Mouse (Mus musculus): ENCODE data around the gene Fem1b. TPM values are rescaled to one million over a fixed set of nuclear protein-coding genes. Genes with fewer than 3 reads are reported as not detected.

Gene Fem1b
- polyA plus RNA-seq, 1 experiment from 2014 or later = 30.6 TPM

- Histone ChIP-seq H3K4me2 (replicated peaks; ENCODE audit: low read depth, low read length) (no peak overlapping the region), H3K27ac (ENCODE audit: low read length) (peak overlapping the region; percentile 21; the same call in 1 of the 2 replicates), H3K4me3 (ENCODE audit: low read depth, low read length) (no peak overlapping the region), H3K27me3 (ENCODE audit: control insufficient read depth, insufficient read depth, low read length) (no peaks in the 10 kb centered on the region), H3K9me3 (ENCODE audit: control insufficient read depth, low read depth, low read length) (no peaks in the 10 kb centered on the region), H3K36me3 (ENCODE audit: control insufficient read depth, insufficient read depth, low read length) (no peaks in the 10 kb centered on the region), H3K4me1 (ENCODE audit: control insufficient read depth, insufficient read depth, low read length) (peaks cover 15% of the 10 kb centered on the region; the same call in 1 of the 2 replicates), H3K9ac (replicated peaks; ENCODE audit: low read depth, low read length) (no peak overlapping the region)
- WGBS = 75% methylated on average over 9 of the region's 9 CpGs
- ATAC-seq (ENCODE audit: insufficient number of reproducible peaks, insufficient read depth, low FRiP score, low read depth) = no peak
Measured at GRCm38 (mm10) chr9:62778721-62779120, 33.0 kb downstream of the Fem1b start.

- Histone ChIP-seq H3K27me3 (ENCODE audit: control insufficient read depth, insufficient read depth, low read length) (no peaks in the 10 kb centered on the region), H3K9ac (replicated peaks; ENCODE audit: low read depth, low read length) (no peak overlapping the region), H3K27ac (ENCODE audit: low read length) (no peak overlapping the region), H3K36me3 (ENCODE audit: control insufficient read depth, insufficient read depth, low read length) (no peaks in the 10 kb centered on the region), H3K4me2 (replicated peaks; ENCODE audit: low read depth, low read length) (no peak overlapping the region), H3K4me1 (ENCODE audit: control insufficient read depth, insufficient read depth, low read length) (peaks cover 15% of the 10 kb centered on the region; the same call in 1 of the 2 replicates), H3K4me3 (ENCODE audit: low read depth, low read length) (no peak overlapping the region), H3K9me3 (ENCODE audit: control insufficient read depth, low read depth, low read length) (no peaks in the 10 kb centered on the region)
- 4% methylated on average over 5 of the region's 5 CpGs for WGBS
- 0 out of 2 replicates have a peak, but pooled peaks have one; percentile 57 for ATAC-seq (ENCODE audit: insufficient number of reproducible peaks, insufficient read depth, low FRiP score, low read depth)
Measured at GRCm38 (mm10) chr9:62777461-62777860, 34.3 kb downstream of the Fem1b start.

GRCm38 (mm10) chr9:62775464-62775863 lies 36.3 kb downstream of the Fem1b start:
- Histone ChIP-seq H3K4me3 (ENCODE audit: low read depth, low read length) (no peak overlapping the region), H3K9me3 (ENCODE audit: control insufficient read depth, low read depth, low read length) (no peaks in the 10 kb centered on the region), H3K9ac (replicated peaks; ENCODE audit: low read depth, low read length) (no peak overlapping the region), H3K4me1 (ENCODE audit: control insufficient read depth, insufficient read depth, low read length) (0 out of 2 replicates have a peak, but pooled peaks cover 15% of the 10 kb centered on the region), H3K27ac (ENCODE audit: low read length) (no peak overlapping the region), H3K4me2 (replicated peaks; ENCODE audit: low read depth, low read length) (no peak overlapping the region), H3K36me3 (ENCODE audit: control insufficient read depth, insufficient read depth, low read length) (no peaks in the 10 kb centered on the region), H3K27me3 (ENCODE audit: control insufficient read depth, insufficient read depth, low read length) (no peaks in the 10 kb centered on the region)
- 31% methylated on average over 4 of the region's 4 CpGs for WGBS
- ATAC-seq (ENCODE audit: insufficient number of reproducible peaks, insufficient read depth, low FRiP score, low read depth) = no peak

- H3K4me1 ChIP-seq (ENCODE audit: control insufficient read depth, insufficient read depth, low read length) = 0 out of 2 replicates have a peak, but pooled peaks cover 4% of the 10 kb centered on the region
- H3K36me3 ChIP-seq (ENCODE audit: control insufficient read depth, insufficient read depth, low read length) = no peaks in the 10 kb centered on the region
- no peaks in the 10 kb centered on the region for H3K9me3 ChIP-seq (ENCODE audit: control insufficient read depth, low read depth, low read length)
- no peak overlapping the region for H3K4me2 ChIP-seq (replicated peaks; ENCODE audit: low read depth, low read length)
- H3K27me3 ChIP-seq (ENCODE audit: control insufficient read depth, insufficient read depth, low read length) = no peaks in the 10 kb centered on the region
- H3K9ac ChIP-seq (replicated peaks; ENCODE audit: low read depth, low read length) = no peak overlapping the region
- 64% methylated on average over 8 of the region's 8 CpGs for WGBS
- no peak for ATAC-seq (ENCODE audit: insufficient number of reproducible peaks, insufficient read depth, low FRiP score, low read depth)
- H3K27ac ChIP-seq (ENCODE audit: low read length) = no peak overlapping the region
- no peak overlapping the region for H3K4me3 ChIP-seq (ENCODE audit: low read depth, low read length)
Measured at GRCm38 (mm10) chr9:62772746-62773145, 39.0 kb downstream of the Fem1b start.

- Histone ChIP-seq H3K36me3 (ENCODE audit: control insufficient read depth, insufficient read depth, low read length) (no peaks in the 10 kb centered on the region), H3K27ac (ENCODE audit: low read length) (no peak overlapping the region), H3K9me3 (ENCODE audit: control insufficient read depth, low read depth, low read length) (no peaks in the 10 kb centered on the region), H3K4me1 (ENCODE audit: control insufficient read depth, insufficient read depth, low read length) (no peaks in the 10 kb centered on the region), H3K27me3 (ENCODE audit: control insufficient read depth, insufficient read depth, low read length) (no peaks in the 10 kb centered on the region), H3K9ac (replicated peaks; ENCODE audit: low read depth, low read length) (no peak overlapping the region), H3K4me2 (replicated peaks; ENCODE audit: low read depth, low read length) (no peak overlapping the region), H3K4me3 (ENCODE audit: low read depth, low read length) (no peak overlapping the region)
- no peak for ATAC-seq (ENCODE audit: insufficient number of reproducible peaks, insufficient read depth, low FRiP score, low read depth)
- 75% methylated on average over 5 of the region's 5 CpGs for WGBS
Measured at GRCm38 (mm10) chr9:62768361-62768760, 43.4 kb downstream of the Fem1b start.

- H3K27me3 ChIP-seq (ENCODE audit: control insufficient read depth, insufficient read depth, low read length) = no peaks in the 10 kb centered on the region
- no peaks in the 10 kb centered on the region for H3K9me3 ChIP-seq (ENCODE audit: control insufficient read depth, low read depth, low read length)
- no peak overlapping the region for H3K27ac ChIP-seq (ENCODE audit: low read length)
- H3K36me3 ChIP-seq (ENCODE audit: control insufficient read depth, insufficient read depth, low read length) = no peaks in the 10 kb centered on the region
- no peak overlapping the region for H3K9ac ChIP-seq (replicated peaks; ENCODE audit: low read depth, low read length)
- no peak overlapping the region for H3K4me2 ChIP-seq (replicated peaks; ENCODE audit: low read depth, low read length)
- H3K4me3 ChIP-seq (ENCODE audit: low read depth, low read length) = no peak overlapping the region
- WGBS = 55% methylated on average over 17 of the region's 17 CpGs
- ATAC-seq (ENCODE audit: insufficient number of reproducible peaks, insufficient read depth, low FRiP score, low read depth) = no peak
- no peaks in the 10 kb centered on the region for H3K4me1 ChIP-seq (ENCODE audit: control insufficient read depth, insufficient read depth, low read length)
Measured at GRCm38 (mm10) chr9:62767464-62767863, 44.3 kb downstream of the Fem1b start.

GRCm38 (mm10) chr9:62765346-62765745 lies 46.4 kb downstream of the Fem1b start:
- no peak for ATAC-seq (ENCODE audit: insufficient number of reproducible peaks, insufficient read depth, low FRiP score, low read depth)
- no peak overlapping the region for H3K4me2 ChIP-seq (replicated peaks; ENCODE audit: low read depth, low read length)
- H3K9ac ChIP-seq (replicated peaks; ENCODE audit: low read depth, low read length) = no peak overlapping the region
- 75% methylated on average over 4 of the region's 4 CpGs for WGBS
- H3K9me3 ChIP-seq (ENCODE audit: control insufficient read depth, low read depth, low read length) = no peaks in the 10 kb centered on the region
- H3K36me3 ChIP-seq (ENCODE audit: control insufficient read depth, insufficient read depth, low read length) = no peaks in the 10 kb centered on the region
- H3K4me3 ChIP-seq (ENCODE audit: low read depth, low read length) = no peak overlapping the region
- no peak overlapping the region for H3K27ac ChIP-seq (ENCODE audit: low read length)
- H3K27me3 ChIP-seq (ENCODE audit: control insufficient read depth, insufficient read depth, low read length) = no peaks in the 10 kb centered on the region
- H3K4me1 ChIP-seq (ENCODE audit: control insufficient read depth, insufficient read depth, low read length) = no peaks in the 10 kb centered on the region

- H3K4me2 ChIP-seq (replicated peaks; ENCODE audit: low read depth, low read length) = peak overlapping the region; percentile 14
- no peak overlapping the region for H3K27ac ChIP-seq (ENCODE audit: low read length)
- H3K9ac ChIP-seq (replicated peaks; ENCODE audit: low read depth, low read length) = no peak overlapping the region
- peak; percentile 28; the same call in 1 of the 2 replicates for ATAC-seq (ENCODE audit: insufficient number of reproducible peaks, insufficient read depth, low FRiP score, low read depth)
- no peak overlapping the region for H3K4me3 ChIP-seq (ENCODE audit: low read depth, low read length)
- H3K27me3 ChIP-seq (ENCODE audit: control insufficient read depth, insufficient read depth, low read length) = no peaks in the 10 kb centered on the region
- H3K9me3 ChIP-seq (ENCODE audit: control insufficient read depth, low read depth, low read length) = no peaks in the 10 kb centered on the region
- WGBS = 8% methylated on average over 13 of the region's 13 CpGs
- H3K36me3 ChIP-seq (ENCODE audit: control insufficient read depth, insufficient read depth, low read length) = no peaks in the 10 kb centered on the region
- H3K4me1 ChIP-seq (ENCODE audit: control insufficient read depth, insufficient read depth, low read length) = no peaks in the 10 kb centered on the region
Measured at GRCm38 (mm10) chr9:62763478-62763877, 48.3 kb downstream of the Fem1b start.

- H3K27me3 ChIP-seq (ENCODE audit: control insufficient read depth, insufficient read depth, low read length) = no peaks in the 10 kb centered on the region
- H3K4me3 ChIP-seq (ENCODE audit: low read depth, low read length) = no peak overlapping the region
- no peak for ATAC-seq (ENCODE audit: insufficient number of reproducible peaks, insufficient read depth, low FRiP score, low read depth)
- no peaks in the 10 kb centered on the region for H3K36me3 ChIP-seq (ENCODE audit: control insufficient read depth, insufficient read depth, low read length)
- H3K4me2 ChIP-seq (replicated peaks; ENCODE audit: low read depth, low read length) = no peak overlapping the region
- WGBS = 56% methylated on average over 3 of the region's 3 CpGs
- H3K27ac ChIP-seq (ENCODE audit: low read length) = no peak overlapping the region
- H3K4me1 ChIP-seq (ENCODE audit: control insufficient read depth, insufficient read depth, low read length) = no peaks in the 10 kb centered on the region
- H3K9ac ChIP-seq (replicated peaks; ENCODE audit: low read depth, low read length) = no peak overlapping the region
- H3K9me3 ChIP-seq (ENCODE audit: control insufficient read depth, low read depth, low read length) = no peaks in the 10 kb centered on the region
Measured at GRCm38 (mm10) chr9:62759601-62760000, 52.1 kb downstream of the Fem1b start.
